Mouse (Mus musculus) embryonic fibroblast, embryonic 13.5 days (primary cell): ENCODE data around the gene Tmem231. TPM values are rescaled to one million over a fixed set of nuclear protein-coding genes. Genes with fewer than 3 reads are reported as not detected.

Experiments
- H3K27ac ChIP-seq: 2 replicates; pipeline ENCODE4 v1.5.1; 2012; ENCODE audit warnings: low read length, control low read depth, inconsistent platforms; ENCODE audit not compliant: insufficient read depth
- H3K4me1 ChIP-seq: 2 replicates; pipeline ENCODE4 v1.6.1; 2011; ENCODE audit warnings: low read length; ENCODE audit not compliant: control insufficient read depth, insufficient read depth
- H3K4me3 ChIP-seq: 2 replicates; pipeline ENCODE4 v1.5.1; 2011; ENCODE audit warnings: mild to moderate bottlenecking, control low read depth, low read length; ENCODE audit not compliant: insufficient read depth
- CTCF ChIP-seq: IDR thresholded peaks from 2 replicates; pipeline ENCODE4 v1.5.1; 2011; ENCODE audit warnings: mild to moderate bottlenecking, control low read depth, low read length, moderate library complexity, borderline replicate concordance; ENCODE audit not compliant: insufficient read depth
- POLR2A ChIP-seq: IDR thresholded peaks from 2 replicates; pipeline ENCODE4 v1.6.1; 2011; ENCODE audit warnings: low read depth, mild to moderate bottlenecking, control low read depth, low read length, moderate library complexity
- polyA plus RNA-seq: library from polyadenylated mRNA; stranded (reverse); fragments of >200 nt; gene quantifications from 2 replicates; pipeline ENCODE4 v1.2.4, GENCODE M21; 2011; ENCODE audit warnings: low read depth; ENCODE audit not compliant: missing spikeins, insufficient read length

The Tmem231 gene
- polyA plus RNA-seq, result 11.4 and 12.2 TPM in 2 replicates

GRCm38 (mm10) chr8:111933348-111934076 lies at the start of gene Tmem231:
Tmem231 (minus strand) TSS chr8:111933881.
- no peaks in the 10 kb centered on the region for H3K4me1 ChIP-seq
- no peak for TF ChIP-seq POLR2A
- no peak for TF ChIP-seq CTCF
- H3K4me3 ChIP-seq, result peak within 1 kb of the TSS; percentile 71
- H3K27ac ChIP-seq, result no peak within 1 kb of the TSS

- H3K4me3 ChIP-seq, result no peak overlapping the region
- H3K27ac ChIP-seq, result no peak overlapping the region
- no peak for TF ChIP-seq POLR2A
- no peak for TF ChIP-seq CTCF
- H3K4me1 ChIP-seq, result no peaks in the 10 kb centered on the region
Observed at GRCm38 (mm10) chr8:111982116-111982515, 48.4 kb upstream of the Tmem231 start.

GRCm38 (mm10) chr8:111978147-111978546 lies 44.5 kb upstream of the Tmem231 start:
- TF ChIP-seq CTCF (no peak), POLR2A (no peak)
- no peaks in the 10 kb centered on the region for H3K4me1 ChIP-seq
- no peak overlapping the region for H3K27ac ChIP-seq
- H3K4me3 ChIP-seq, result no peak overlapping the region

DNA sequence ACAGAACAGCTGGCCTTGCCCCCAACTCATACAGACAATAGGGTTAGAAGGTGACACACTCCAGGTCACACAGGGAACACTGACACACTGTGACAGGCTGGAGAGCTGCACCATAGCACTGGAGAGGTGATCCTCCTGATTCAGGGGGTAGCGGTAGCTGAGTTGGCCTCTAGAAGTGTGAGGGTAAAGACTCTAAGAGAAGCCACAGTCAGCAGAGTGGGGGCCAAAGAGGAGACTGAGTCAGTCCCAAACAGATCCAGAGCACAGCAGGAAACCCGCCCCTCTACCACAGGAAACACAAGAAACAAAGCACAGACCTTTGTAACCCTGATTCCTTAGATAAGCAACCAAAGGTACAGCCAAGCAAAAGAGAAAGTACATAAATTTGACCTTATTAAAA lies 42.6 kb upstream of the Tmem231 start:
- TF ChIP-seq CTCF, result no peak
- no peak for TF ChIP-seq POLR2A
- Histone ChIP-seq H3K4me1 (no peaks in the 10 kb centered on the region), H3K27ac (no peak overlapping the region), H3K4me3 (no peak overlapping the region)

- TF ChIP-seq CTCF, result no peak
- no peak overlapping the region for H3K27ac ChIP-seq
- no peak overlapping the region for H3K4me3 ChIP-seq
- H3K4me1 ChIP-seq, result no peaks in the 10 kb centered on the region
Observed at GRCm38 (mm10) chr8:111975706-111976105, 42.0 kb upstream of the Tmem231 start.

- no peak for TF ChIP-seq POLR2A
- no peak for TF ChIP-seq CTCF
- Histone ChIP-seq H3K27ac (no peak overlapping the region), H3K4me1 (no peaks in the 10 kb centered on the region), H3K4me3 (no peak overlapping the region)
Observed at GRCm38 (mm10) chr8:111974138-111974537, 40.5 kb upstream of the Tmem231 start.

- no peak for TF ChIP-seq POLR2A
- TF ChIP-seq CTCF, result no peak
Observed at GRCm38 (mm10) chr8:111968991-111969390, 35.3 kb upstream of the Tmem231 start.

DNA sequence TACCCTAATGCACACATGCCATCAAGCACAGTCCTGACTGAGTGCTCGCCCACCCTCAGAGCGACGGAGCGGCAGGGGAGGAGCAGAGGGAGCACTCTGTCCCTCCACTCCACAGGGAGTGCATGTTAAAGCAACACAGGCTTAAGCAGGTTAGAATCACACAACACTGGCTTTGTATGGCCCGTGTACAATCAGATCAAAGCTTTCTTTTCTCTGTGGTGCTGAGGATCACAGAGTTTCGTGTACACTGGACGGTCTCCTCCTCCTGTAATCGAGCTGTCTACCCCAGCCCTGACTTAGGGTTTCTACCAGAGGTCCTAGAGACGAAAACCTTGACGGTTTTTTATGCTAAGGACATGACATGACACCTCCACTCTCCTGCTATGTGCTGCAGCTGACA lies 34.9 kb upstream of the Tmem231 start:
- H3K4me1 ChIP-seq, result peaks cover 4% of the 10 kb centered on the region; the same call in 1 of the 2 replicates
- H3K4me3 ChIP-seq, result no peak overlapping the region
- TF ChIP-seq POLR2A (no peak), CTCF (no peak)
- H3K27ac ChIP-seq, result no peak overlapping the region

More at GRCm38 (mm10) chr8:111968991-111969390, 35.3 kb upstream of the Tmem231 start:
- peaks cover 4% of the 10 kb centered on the region; the same call in 1 of the 2 replicates for H3K4me1 ChIP-seq
- no peak overlapping the region for H3K27ac ChIP-seq
- no peak overlapping the region for H3K4me3 ChIP-seq

DNA sequence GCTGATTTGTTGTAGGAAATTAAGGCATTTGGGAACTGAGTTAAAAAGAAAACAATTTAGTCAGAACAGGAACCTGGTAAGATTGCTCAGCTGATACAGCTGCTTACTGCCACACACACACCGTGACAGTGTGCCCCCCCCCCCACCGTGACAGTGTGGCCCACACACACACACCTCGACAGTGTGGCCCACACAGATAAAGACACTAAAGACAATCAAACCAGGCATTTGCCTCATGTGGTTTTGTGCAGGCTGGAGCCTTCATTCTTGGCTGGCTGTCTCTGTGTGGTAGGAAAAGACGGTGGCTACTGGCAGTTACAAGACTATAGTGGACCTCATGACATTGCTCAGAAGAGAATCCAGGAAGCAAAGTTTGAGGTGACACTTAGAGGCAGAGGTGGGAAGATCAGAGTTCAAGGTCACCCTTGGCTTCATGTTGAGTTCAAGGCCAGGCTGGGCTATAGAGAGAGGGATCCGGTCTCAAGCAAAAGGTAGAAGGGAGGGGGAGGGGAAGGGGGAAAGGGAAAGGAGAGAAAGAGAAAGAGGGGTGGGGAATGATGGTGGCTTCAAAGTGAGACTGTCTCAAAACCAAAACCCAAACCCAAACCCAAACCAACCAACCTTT lies 33.7 kb upstream of the Tmem231 start:
- no peak overlapping the region for H3K4me3 ChIP-seq
- TF ChIP-seq CTCF (no peak), POLR2A (no peak)
- no peak overlapping the region for H3K27ac ChIP-seq
- H3K4me1 ChIP-seq, result peaks cover 4% of the 10 kb centered on the region; the same call in 1 of the 2 replicates

GRCm38 (mm10) chr8:111964849-111965561 lies 31.3 kb upstream of the Tmem231 start:
- TF ChIP-seq POLR2A, result 0 out of 2 replicates have a peak, but pooled peaks have one; percentile 28
- no peak for TF ChIP-seq CTCF
- peaks cover 4% of the 10 kb centered on the region; the same call in 1 of the 2 replicates for H3K4me1 ChIP-seq
- H3K27ac ChIP-seq, result peak overlapping the region; percentile 52
- H3K4me3 ChIP-seq, result no peak overlapping the region
